Mouse (Mus musculus) heart, embryonic 10.5 days (tissue): ENCODE results near the gene Arhgef25. TPM values are rescaled to one million over a fixed set of nuclear protein-coding genes. Genes with fewer than 3 reads are reported as not detected.
A peak's percentile ranks its signal among the peaks of the same experiment; 100 is the strongest.

Source experiments
- DNase-seq: peaks from one replicate; pipeline ENCODE4 v3.0.0-alpha.2; 2017; ENCODE audit warnings: low spot score
- H3K27ac ChIP-seq: fragments of 300-500 bp; sonication (generic); 2 replicates; pipeline ENCODE4 v1.5.1; 2016; ENCODE audit warnings: mild to moderate bottlenecking
- H3K27me3 ChIP-seq: fragments of 300-500 bp; sonication (generic); 2 replicates; pipeline ENCODE4 v1.6.1; 2016; ENCODE audit warnings: mild to moderate bottlenecking; ENCODE audit not compliant: poor library complexity, insufficient read depth, severe bottlenecking
- H3K36me3 ChIP-seq: fragments of 300-500 bp; sonication (generic); 2 replicates; pipeline ENCODE4 v1.6.1; 2016; ENCODE audit warnings: mild to moderate bottlenecking, moderate library complexity
- H3K4me1 ChIP-seq: fragments of 300-500 bp; sonication (generic); 2 replicates; pipeline ENCODE4 v1.6.1; 2016; ENCODE audit warnings: mild to moderate bottlenecking
- H3K4me3 ChIP-seq: fragments of 300-500 bp; sonication (generic); 2 replicates; pipeline ENCODE4 v1.5.1; 2016; ENCODE audit warnings: mild to moderate bottlenecking, moderate library complexity
- H3K9me3 ChIP-seq: fragments of 300-500 bp; sonication (generic); 2 replicates; pipeline ENCODE4 v1.6.1; 2016; ENCODE audit warnings: mild to moderate bottlenecking, moderate library complexity
- WGBS: fragments of 180-500 bp; shearing (Covaris S2); methylation state at CpG from one replicate; pipeline ENCODE4 v1.1.7; 2016; 5-methylcytosine and 5-hydroxymethylcytosine counted together
- polyA plus RNA-seq: library from polyadenylated mRNA; unstranded; fragments of >200 nt; fragmentation: Nextera tagmentation; extraction: Ambion mirVana; gene quantifications from 2 replicates; pipeline ENCODE4 v1.2.1, GENCODE M21; 2016

Arhgef25 gene
- polyA plus RNA-seq, result 21.4 and 28.8 TPM in 2 replicates

DNA sequence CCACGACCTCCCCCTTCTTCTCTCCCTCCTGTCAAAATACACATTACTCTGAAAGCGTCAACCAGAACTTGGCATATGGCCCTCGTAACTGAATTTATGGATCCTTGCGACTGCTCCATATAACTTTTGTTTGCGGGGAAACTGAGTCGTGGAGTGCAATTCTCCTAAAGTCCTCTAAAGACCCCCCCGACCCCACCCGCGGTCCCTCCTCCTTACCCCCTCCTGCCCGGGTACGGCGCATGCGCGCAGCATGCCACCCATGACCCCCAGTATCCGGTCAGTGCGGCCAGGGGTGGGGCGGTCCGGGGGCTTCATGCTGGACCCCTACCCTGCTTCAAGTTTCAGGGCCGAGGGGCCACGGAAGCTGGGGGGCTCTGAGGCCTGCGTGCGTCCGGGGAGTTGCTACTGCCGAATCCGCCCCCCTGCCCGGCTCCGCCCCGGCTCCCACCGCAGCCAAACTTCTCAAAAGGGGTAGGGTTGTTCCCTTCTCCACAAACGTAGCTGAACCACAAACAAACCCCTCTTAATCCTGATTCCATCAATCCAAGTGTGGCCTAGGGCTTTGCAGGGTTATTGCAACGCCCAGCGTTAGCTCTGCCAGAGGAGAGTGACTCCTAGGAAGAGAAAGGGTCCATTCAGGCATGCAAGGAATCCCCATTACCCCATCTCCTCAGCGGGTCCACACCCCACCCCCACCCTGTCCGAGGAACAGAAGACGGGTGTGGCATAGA is at the start of gene Arhgef25:
Gene Arhgef25 (minus strand): TSS at position 433 of the 731 bp plus-strand sequence.
- DNase-seq, result no peak
- no peaks in the 10 kb centered on the region for H3K9me3 ChIP-seq
- WGBS, result 1% methylated on average over 35 of the region's 35 CpGs
- H3K36me3 ChIP-seq, result peaks cover 22% of the 10 kb centered on the region
- peaks cover 65% of the 10 kb centered on the region for H3K4me1 ChIP-seq
- H3K27me3 ChIP-seq, result peaks cover 10% of the 10 kb centered on the region
- peak within 1 kb of the TSS; percentile 92 for H3K27ac ChIP-seq
- peak within 1 kb of the TSS; percentile 81 for H3K4me3 ChIP-seq

DNA sequence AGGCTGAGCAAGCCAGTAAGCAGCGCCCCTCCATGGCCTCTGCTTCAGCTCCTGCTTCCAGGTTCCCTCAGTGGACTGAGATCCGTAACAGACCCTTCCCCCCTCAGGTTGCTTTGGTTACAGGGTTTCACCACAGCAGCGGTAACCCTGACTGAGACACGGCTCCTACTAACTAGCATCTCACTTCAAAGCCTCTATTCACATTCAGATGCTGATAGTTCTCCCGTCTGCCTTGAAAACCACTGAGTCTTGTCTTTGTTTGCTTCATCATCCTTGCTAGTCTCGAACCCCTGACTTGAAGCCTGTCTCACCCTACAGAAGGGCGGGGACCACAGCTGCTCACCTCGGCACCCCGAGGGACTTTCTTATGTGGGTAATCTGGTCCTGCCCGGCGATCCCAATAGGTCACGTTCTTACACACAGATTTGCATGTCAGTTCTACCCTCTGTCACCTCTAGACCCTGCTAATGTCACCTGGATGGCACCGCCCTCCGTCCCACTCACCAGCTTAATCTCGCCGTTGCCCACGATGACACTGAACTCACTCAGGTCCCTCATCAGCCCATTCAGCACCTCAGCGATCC is 48.5 kb upstream of the Arhgef25 start:
- WGBS, result 58% methylated on average over 18 of the region's 18 CpGs
- H3K4me3 ChIP-seq, result peak overlapping the region; percentile 34; the same call in 1 of the 2 replicates
- no peaks in the 10 kb centered on the region for H3K9me3 ChIP-seq
- H3K4me1 ChIP-seq, result peaks cover 12% of the 10 kb centered on the region
- peaks cover 51% of the 10 kb centered on the region for H3K27me3 ChIP-seq
- H3K27ac ChIP-seq, result no peak overlapping the region
- H3K36me3 ChIP-seq, result no peaks in the 10 kb centered on the region
- DNase-seq, result no peak

DNA sequence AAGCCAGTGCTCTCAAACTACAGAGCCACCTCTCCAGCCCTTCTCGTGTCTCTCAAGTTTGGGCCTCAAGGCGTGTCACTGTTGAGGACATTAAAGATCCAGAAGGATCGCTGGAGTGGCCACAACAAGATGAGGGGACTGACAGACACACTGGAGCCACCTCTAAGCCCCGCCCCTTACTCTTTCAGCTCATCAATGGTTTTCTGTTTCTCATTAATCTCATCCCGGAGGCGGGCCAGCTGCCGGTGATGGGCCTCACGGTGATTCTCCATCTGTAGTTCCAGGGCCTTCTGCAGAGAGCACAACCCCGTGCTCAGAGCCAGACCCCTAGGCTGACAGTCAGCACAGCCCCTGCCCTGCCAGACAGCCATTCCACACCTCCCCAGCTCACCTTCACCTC is 46.7 kb upstream of the Arhgef25 start:
- Histone ChIP-seq H3K36me3 (no peaks in the 10 kb centered on the region), H3K4me1 (peaks cover 15% of the 10 kb centered on the region), H3K9me3 (no peaks in the 10 kb centered on the region), H3K27ac (no peak overlapping the region), H3K27me3 (peaks cover 52% of the 10 kb centered on the region), H3K4me3 (no peak overlapping the region)
- no peak for DNase-seq
- WGBS, result 39% methylated on average over 9 of the region's 9 CpGs

DNA sequence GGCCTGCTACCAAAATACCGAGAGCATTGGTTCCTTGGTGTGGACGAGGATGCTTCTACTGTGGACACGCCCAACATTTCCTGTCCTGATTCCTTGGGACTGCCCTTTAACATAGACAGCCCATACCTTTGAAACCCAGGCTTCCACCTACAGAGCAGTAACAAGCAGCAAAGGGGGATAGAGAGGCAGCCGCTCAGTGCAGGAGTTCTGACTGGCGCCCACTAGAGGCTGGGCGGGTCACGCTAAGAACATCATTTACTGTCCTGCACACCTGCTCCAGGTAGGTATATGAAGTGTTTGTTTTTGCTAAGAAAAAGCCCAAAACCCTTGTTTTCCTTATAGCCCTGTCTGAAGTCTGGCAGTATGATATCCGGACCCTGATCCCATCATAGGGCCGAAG is 43.3 kb upstream of the Arhgef25 start:
- H3K4me3 ChIP-seq, result no peak overlapping the region
- WGBS, result 68% methylated on average over 9 of the region's 9 CpGs
- H3K4me1 ChIP-seq, result peaks cover 17% of the 10 kb centered on the region
- DNase-seq, result no peak
- no peaks in the 10 kb centered on the region for H3K36me3 ChIP-seq
- H3K27me3 ChIP-seq, result peaks cover 57% of the 10 kb centered on the region
- no peaks in the 10 kb centered on the region for H3K9me3 ChIP-seq
- H3K27ac ChIP-seq, result no peak overlapping the region

DNA sequence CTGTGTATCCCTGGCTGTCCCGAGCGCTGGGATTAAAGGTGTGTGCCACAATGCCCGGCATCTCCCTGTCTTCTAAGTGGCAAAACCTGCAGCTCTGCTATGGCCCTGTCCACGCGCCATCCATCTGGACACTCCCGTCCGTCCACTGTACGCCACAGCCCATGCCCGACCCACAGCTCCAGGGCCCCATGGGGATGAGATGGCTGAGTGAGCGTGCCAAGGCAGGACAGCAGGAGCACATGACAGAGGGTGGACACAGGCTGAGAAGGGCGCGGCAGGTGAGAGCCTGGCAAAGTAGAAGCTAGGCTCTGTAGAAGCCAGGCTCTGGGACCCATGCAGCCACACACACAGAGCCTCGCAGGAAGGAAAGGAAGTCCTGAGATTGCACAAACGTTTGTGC is 41.9 kb upstream of the Arhgef25 start:
- DNase-seq, result no peak
- no peaks in the 10 kb centered on the region for H3K36me3 ChIP-seq
- H3K9me3 ChIP-seq, result no peaks in the 10 kb centered on the region
- 78% methylated on average over 14 of the region's 14 CpGs for WGBS
- no peak overlapping the region for H3K27ac ChIP-seq
- H3K27me3 ChIP-seq, result peaks cover 56% of the 10 kb centered on the region
- H3K4me3 ChIP-seq, result no peak overlapping the region
- peaks cover 16% of the 10 kb centered on the region for H3K4me1 ChIP-seq

DNA sequence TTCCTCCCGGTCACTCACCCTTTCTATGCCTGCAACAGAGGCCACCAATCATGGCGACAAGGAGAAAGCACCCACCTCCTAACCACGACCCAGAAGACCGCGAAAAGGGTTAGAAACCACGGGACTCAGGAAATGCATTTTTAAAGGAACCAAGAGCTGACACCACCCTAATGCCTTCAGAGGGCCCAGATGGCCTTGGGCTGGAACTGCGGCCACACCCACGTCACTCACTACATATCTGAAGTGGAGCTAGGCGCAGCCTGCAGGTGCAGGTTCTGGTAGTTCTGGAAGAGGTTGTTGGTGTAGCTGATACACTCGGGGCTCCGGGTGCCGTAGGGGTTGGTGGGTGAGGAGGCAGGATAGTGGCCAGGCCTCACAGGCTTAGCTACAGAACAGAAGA is 40.8 kb upstream of the Arhgef25 start:
- H3K27ac ChIP-seq, result no peak overlapping the region
- 77% methylated on average over 12 of the region's 12 CpGs for WGBS
- peaks cover 14% of the 10 kb centered on the region for H3K4me1 ChIP-seq
- H3K36me3 ChIP-seq, result no peaks in the 10 kb centered on the region
- peaks cover 45% of the 10 kb centered on the region for H3K27me3 ChIP-seq
- no peak for DNase-seq
- no peak overlapping the region for H3K4me3 ChIP-seq
- H3K9me3 ChIP-seq, result no peaks in the 10 kb centered on the region

DNA sequence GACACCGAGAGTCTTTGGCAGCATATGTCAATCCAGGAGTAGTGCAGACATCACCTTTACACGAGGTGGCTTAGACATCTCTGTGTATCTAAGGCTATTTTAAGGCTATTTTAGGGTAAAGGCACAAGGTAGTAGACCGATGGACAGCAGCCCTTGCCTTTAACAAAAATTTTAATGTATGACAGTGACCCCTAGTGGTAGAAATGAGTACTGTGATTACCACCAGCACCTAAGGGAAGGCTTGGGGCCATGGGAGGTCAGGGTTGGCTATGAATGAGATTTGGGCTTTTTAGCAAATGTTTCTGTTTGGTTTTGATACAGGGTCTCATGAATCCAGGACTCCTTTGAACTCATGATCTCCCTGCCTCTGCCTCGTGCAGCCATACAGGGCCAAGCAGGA is 39.0 kb upstream of the Arhgef25 start:
- Histone ChIP-seq H3K27ac (no peak overlapping the region), H3K4me1 (peaks cover 14% of the 10 kb centered on the region), H3K4me3 (no peak overlapping the region), H3K9me3 (no peaks in the 10 kb centered on the region), H3K27me3 (peaks cover 48% of the 10 kb centered on the region), H3K36me3 (no peaks in the 10 kb centered on the region)
- no peak for DNase-seq
- WGBS, result 20% methylated on average over 4 of the region's 4 CpGs

DNA sequence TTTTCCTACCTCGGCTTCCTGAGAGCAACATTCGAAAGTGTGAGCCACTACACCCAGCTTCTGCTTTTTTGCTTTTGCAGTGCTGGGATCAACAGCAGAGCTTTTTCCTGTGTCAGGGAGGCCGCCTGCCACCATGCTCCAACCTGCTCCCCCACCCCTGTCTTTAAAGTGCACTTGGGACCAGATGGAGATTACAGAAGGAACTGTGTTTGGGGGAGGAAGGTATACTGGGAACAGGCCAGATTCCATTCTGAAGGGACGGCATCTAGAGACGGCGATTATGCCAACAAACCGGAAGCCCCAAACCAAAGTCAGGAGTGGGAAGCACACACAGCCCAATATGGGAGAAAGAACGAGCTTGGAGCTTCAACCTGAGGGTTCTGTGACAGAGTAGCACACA is 37.3 kb upstream of the Arhgef25 start:
- WGBS, result 81% methylated on average over 8 of the region's 8 CpGs
- Histone ChIP-seq H3K36me3 (no peaks in the 10 kb centered on the region), H3K27ac (no peak overlapping the region), H3K4me3 (no peak overlapping the region), H3K27me3 (peaks cover 50% of the 10 kb centered on the region), H3K9me3 (no peaks in the 10 kb centered on the region), H3K4me1 (peaks cover 14% of the 10 kb centered on the region)
- DNase-seq, result no peak

DNA sequence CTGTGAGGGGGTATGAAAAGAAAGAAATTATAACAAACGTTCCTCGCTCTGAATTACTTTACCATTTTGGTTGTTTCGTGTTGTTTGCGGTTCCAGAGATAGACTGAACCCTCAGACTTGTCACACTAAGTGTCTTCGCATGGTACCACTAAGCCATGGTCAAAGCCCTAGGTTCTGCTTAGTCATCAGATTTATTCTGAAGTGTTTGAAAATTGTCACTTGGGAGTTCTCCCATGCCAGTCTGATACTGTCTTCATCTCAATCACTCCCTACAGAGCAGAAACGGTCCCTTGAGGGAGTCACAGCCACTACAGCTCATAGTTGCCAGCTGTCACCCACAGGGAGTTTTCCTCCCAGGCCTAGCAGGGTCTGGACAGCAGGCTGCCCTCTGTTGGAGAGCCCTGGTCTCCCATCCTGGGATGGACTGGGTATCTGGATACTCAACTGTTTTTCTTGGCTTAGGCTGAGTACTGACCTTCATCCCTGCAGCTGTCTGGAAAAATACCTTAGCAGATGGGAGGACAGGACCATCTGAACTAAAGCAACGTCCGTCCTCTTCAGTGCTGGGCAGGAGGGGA is 36.5 kb upstream of the Arhgef25 start:
- Histone ChIP-seq H3K4me1 (peaks cover 10% of the 10 kb centered on the region), H3K9me3 (no peaks in the 10 kb centered on the region), H3K27me3 (peaks cover 50% of the 10 kb centered on the region), H3K36me3 (no peaks in the 10 kb centered on the region), H3K27ac (no peak overlapping the region), H3K4me3 (no peak overlapping the region)
- WGBS, result 60% methylated on average over 8 of the region's 8 CpGs
- no peak for DNase-seq

DNA sequence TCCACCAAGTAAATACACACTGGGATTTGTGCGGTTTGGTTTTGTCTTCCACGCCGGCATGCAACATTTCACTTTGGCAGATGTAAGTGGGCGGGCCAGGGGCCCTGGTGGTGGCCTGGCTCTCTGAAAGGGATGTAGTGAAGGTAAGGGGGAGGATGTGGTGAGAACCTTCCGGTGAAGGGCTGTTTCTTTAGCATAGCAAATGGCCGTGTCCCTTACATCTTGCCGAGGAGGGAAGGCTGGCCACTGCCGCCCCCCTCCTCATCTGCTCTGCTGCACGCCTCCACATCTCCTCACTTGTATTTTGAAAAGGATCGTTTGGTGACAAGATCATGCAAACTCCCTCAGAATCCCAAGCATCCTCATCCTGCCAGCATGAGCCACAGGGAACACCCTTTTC is 35.8 kb upstream of the Arhgef25 start:
- H3K27me3 ChIP-seq, result peaks cover 43% of the 10 kb centered on the region
- H3K36me3 ChIP-seq, result no peaks in the 10 kb centered on the region
- no peak overlapping the region for H3K27ac ChIP-seq
- no peak for DNase-seq
- 25% methylated on average over 10 of the region's 10 CpGs for WGBS
- H3K4me1 ChIP-seq, result peaks cover 5% of the 10 kb centered on the region; the same call in 1 of the 2 replicates
- no peak overlapping the region for H3K4me3 ChIP-seq
- H3K9me3 ChIP-seq, result no peaks in the 10 kb centered on the region

DNA sequence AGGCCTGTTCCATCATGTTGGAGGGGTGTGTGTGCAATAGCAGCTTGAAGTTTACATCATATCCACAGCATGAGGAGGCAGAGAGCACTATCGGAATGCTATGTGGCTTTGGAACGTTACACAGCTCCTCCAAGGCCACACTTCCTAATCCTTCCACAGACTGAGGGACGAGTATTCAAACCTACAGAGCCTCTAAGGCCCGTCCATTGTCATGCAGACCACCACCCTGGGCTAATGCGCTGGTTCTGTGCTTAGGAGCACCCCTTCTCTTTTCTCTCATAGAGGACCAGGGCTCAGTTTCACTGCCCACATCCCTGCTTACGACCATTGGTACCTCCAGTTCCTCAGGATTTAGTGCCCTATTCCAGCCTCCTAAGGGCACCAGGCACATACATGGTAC is 35.3 kb upstream of the Arhgef25 start:
- Histone ChIP-seq H3K4me3 (no peak overlapping the region), H3K27ac (no peak overlapping the region), H3K9me3 (no peaks in the 10 kb centered on the region), H3K4me1 (peaks cover 5% of the 10 kb centered on the region; the same call in 1 of the 2 replicates), H3K36me3 (no peaks in the 10 kb centered on the region), H3K27me3 (peaks cover 38% of the 10 kb centered on the region)
- 50% methylated on average over 6 of the region's 6 CpGs for WGBS
- DNase-seq, result no peak

DNA sequence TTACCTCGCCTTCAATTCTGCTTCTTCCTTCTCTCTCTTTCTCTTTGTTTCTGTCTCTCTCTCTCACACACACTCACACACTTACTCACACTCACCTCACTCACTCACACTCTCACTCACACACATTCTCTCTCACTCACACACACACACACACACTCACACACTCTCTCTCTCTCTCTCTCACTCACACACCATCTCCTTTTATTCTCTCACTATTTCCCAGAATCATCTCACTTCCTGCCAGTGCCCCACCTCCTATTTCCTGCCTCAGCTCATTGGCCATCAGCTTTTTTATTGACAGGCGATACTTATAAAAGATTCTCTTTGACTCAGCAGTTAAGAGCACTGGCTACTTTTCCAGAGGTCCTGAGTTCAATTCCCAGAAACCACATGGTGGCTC is 28.5 kb upstream of the Arhgef25 start:
- 86% methylated on average over 2 of the region's 2 CpGs for WGBS
- Histone ChIP-seq H3K4me1 (no peaks in the 10 kb centered on the region), H3K9me3 (no peaks in the 10 kb centered on the region), H3K4me3 (no peak overlapping the region), H3K36me3 (no peaks in the 10 kb centered on the region), H3K27me3 (0 out of 2 replicates have a peak, but pooled peaks cover 6% of the 10 kb centered on the region), H3K27ac (no peak overlapping the region)
- DNase-seq, result no peak

DNA sequence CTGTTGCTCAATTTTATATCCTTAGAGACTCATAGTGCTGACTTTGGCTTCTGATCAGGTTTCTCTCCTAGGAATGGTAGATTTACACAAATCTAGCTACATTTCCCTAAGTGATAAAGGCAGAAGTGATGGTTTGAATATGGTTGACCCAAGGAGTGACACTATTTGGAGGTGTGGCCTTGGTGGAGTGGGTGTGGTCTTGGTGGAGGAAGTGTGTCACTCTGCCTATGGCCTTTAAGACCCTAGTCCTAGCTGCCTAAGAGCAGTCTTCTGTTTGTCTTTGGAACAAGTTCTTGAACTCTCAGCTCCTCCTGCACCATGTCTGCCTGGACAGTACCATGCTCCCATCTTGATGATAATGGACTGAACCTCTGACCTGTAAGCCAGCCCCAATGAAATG is 27.3 kb upstream of the Arhgef25 start:
- Histone ChIP-seq H3K4me3 (no peak overlapping the region), H3K27ac (no peak overlapping the region), H3K9me3 (no peaks in the 10 kb centered on the region), H3K4me1 (no peaks in the 10 kb centered on the region), H3K27me3 (no peaks in the 10 kb centered on the region), H3K36me3 (no peaks in the 10 kb centered on the region)
- no peak for DNase-seq
